Mouse (Mus musculus) T-helper 17 cell (primary cell): ENCODE results near the gene Pde2a.

Experiments
- in situ Hi-C, 2 experiments: fragments of 300-600 bp; cut with MboI, MseI; formaldehyde crosslinking; loops; 1 replicate in 1 of 2; 2 replicates in 1 of 2; pipeline ENCODE4 v1.15.1; 2025; ENCODE audit warnings: high pct_unique_total_duplicates in 2 of 2

Gene Pde2a

DNA sequence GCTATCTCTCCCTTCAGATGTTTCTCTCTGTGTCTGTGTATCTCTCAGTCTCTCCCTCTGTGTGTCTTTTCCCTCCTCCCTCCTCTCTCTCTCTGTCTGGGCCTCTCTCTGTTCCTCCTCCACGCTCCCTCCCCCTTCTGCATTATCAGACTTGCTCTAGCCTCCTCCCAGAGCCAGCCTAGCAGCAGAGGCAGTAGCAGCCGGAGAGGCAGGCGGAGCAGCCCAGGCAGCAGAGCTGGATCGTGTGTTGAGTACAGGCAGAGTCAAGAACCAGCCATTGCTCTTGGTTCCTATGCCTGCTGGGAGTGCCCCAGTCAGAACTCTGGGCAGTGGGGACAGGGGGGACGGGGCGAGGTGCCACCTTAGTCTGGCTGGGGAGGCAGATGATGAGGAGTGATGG is at the start of gene Pde2a:
Pde2a (plus strand) TSS at position 163 of the 400 bp plus-strand sequence.
- in situ Hi-C loops: loop anchor here in 1 of 2 experiments (10.0 kb wide), 1 partner anchor 1597 kb away; the partner anchor contains the start of gene Neu3

DNA sequence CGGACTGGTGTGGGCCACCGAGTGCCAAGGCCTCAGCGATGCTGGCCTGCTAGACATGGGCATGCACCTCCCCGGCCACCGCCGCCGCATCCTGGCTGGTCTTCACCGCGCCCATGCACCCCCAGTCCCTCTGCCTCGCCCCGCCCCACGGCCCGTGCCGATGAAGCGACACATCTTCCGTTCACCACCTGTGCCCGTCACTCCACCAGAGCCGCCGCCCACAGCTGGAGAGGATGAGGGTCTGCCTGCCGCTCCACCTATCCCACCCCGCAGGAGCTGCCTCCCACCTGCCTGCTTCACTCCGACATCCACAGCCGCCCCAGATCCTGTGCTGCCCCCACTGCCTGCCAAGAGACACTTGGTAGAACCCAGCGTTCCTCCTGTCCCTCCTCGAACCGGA is 48.4 kb upstream of the Pde2a start:
- in situ Hi-C loops: loop anchor here (5.0 kb wide), 3 partner anchors 56 to 311 kb away; partner anchors contain the start of gene Stard10 (in 1 of the 2)

DNA sequence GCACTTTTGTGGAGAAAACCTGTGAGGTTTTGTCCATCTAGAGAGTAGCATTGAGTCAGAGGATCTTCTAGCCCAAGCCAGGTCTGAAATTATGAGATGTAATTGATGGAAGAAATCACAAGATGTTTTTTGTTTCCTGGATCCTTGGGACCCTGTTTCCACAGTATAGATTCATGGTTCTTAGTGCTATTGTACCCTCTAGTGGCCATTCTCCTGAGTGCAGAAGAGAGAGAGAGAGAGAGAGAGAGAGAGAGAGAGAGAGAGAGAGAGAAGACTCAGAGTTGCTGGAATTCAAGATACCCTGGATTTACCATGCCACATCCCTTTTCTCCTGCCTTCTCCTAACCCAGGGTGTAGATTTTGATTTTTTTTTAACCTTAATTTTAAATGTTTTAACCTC is 47.3 kb upstream of the Pde2a start:
- in situ Hi-C loops: loop anchor here (5.0 kb wide), 3 partner anchors 57 to 312 kb away; partner anchors contain the start of gene Stard10 (in 1 of the 2)

DNA sequence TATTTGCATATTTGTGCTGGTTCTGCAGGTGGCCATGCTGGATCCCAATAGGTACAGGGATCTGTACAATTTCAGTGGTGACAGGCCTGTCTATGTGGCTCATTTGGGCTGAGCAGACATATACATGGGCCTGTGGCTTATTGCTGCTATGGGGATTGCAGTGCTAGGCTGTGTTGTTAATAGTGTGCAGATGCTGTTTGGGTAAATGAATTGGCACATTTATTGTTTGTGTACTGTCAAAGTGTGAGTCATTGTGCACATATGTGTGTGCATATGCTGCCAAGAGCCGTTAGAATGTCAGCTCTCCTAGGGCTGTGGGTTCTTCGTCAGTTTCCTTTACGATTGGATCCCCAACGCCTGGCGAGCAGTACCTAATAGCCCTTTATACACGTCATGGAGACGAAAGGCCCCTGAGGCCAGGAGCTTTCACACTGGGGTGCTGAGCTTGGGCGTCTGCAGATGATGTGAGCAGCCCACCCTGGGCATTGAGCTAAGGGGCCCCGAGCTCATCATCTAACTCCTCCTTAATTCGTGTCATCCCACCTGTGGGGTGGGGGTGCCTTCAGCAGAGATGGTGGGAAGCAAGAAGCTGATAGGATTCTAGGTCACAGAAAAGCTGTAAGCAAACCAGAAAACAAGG is 44.7 kb upstream of the Pde2a start:
- in situ Hi-C loops: no loop called here

DNA sequence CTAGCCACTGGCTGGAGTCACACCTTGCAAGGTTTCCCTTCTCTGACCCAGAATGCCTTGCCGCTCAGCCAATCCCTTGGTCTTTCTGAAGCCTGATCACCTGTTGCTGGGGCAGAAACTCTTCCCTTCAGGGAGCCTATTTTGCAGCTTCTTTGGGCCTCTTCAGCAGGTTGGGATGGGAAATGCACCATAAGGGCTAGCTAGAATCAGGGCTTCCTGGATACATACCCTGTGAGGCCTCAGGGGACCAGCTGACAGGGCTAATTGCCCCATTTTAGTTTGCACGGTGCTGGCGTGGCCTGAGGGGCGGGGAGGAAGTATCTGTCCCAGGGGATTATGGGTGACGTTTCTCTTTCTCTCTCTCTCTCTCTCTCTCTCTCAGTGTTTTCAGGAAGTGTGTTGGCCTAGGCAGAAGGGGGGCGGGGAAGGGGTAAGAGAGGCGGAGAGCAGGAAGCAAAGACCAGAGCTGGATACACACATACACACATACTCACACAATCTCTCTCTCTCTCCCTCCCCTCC is 43.7 kb upstream of the Pde2a start:
- in situ Hi-C loops: no loop called here

DNA sequence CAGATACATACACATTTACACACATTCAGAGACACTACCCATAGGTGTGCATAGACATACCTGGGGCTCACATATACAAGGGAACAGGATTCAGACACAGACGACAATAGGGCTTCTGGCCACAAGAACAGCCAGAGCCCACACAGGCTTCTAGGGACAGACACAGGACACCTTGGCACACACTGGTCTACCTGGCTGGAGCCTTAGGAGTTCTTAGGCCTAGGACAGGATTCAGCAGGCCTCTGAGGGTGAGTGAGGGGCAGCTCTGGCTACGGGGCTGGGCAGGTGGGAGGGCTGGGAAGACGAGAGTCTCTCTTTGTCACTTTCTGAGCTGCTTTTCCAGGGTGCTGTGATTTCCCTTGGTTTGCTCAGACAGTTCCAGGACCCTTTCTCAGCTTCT is 43.2 kb upstream of the Pde2a start:
- in situ Hi-C loops: no loop called here

DNA sequence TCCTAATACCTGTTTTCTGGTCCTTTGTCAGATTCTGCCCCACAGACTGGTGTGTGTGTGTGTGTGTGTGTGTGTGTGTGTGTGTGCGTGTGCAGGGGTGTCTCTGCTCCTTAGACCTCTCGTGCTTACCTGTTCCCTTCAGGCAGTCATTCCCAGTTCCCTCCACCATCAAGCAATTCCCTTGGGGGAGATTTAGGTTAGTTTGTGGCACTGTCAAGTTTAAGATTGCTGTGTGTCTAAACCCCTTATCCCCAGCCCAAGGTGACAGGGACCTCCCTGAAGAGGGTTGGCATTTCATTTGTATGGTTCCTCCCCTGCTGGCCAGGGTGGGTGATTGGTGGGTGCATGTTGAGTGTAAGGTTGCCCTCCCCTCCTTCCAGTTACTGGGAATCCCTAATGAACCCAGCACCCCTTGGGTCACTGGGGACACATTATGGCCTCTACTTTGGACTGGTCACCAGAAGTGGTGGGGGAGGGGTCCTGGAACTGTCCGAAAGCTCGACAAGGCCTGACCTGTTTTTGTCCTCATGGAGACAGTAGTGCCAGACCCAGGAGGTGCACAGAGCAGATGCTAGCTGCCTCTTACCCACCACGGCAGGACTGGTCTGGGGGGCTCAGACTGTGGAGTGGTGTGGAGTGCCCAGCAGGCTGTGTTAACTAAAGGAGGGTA is 42.6 kb upstream of the Pde2a start:
- in situ Hi-C loops: no loop called here

DNA sequence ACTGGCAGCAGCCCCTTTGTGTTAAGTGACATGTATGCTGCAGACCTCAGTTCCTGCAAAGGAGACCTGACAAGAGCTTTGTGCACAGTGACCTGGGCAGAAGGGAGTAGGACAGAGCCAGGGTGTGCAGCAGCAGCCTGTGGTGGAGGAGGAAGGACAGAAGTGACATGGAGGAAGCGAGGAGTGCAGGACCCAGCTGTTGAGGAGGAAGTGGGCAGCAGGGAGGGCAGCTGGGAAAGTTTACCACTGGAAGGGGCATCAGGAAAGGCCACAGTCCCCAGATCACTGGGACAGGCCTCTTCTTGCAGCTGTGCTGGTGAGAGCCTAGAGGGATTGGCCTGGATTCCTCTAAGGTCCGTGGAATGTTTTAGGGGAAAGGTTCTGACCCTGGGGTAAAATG is 41.8 kb upstream of the Pde2a start:
- in situ Hi-C loops: loop anchor here in 1 of 2 experiments (10.0 kb wide), 1 partner anchor 715 kb away; no protein-coding TSS in a partner anchor

DNA sequence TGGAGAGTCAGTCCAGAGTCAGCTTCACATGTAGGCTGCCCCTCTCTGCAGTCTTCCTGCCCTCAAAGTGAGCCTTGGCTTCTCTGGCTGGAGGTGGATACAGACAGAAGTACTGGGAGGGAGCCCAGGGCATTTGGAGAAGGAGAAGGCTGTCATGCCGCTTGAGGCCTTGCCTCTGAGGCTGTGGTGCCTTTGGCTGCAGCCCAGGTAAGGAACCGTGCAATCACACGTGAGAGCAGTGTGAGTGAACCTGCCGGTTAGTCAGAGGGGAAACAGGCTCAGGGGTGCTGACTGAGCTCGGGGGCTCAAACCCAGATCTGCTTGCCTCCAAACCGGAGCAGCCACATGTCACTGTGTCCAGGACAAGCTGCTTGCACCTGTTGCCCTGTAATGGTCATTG is 40.0 kb upstream of the Pde2a start:
- in situ Hi-C loops: loop anchor here in 1 of 2 experiments (10.0 kb wide), 1 partner anchor 713 kb away; no protein-coding TSS in a partner anchor

DNA sequence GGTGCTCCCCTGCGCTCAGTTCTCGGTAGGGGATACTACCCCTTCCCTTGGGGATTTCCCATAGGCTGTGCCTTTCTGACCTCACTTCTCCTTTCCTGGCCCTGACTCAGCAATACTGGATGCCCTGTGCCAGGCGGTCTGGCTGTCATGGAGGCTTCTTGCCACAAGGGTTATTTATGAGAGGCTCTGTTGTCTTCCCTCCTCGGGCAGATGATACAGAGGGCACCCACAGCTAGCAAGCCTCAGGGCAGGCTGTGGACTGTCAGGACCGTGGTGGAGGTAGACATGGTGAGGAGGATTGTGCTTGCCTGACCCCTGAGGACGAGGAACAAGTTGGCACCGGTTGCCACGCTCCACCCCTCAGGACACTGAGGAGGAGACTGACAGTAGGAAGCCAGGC is 39.1 kb upstream of the Pde2a start:
- in situ Hi-C loops: loop anchor here in 1 of 2 experiments (10.0 kb wide), 1 partner anchor 712 kb away; no protein-coding TSS in a partner anchor

DNA sequence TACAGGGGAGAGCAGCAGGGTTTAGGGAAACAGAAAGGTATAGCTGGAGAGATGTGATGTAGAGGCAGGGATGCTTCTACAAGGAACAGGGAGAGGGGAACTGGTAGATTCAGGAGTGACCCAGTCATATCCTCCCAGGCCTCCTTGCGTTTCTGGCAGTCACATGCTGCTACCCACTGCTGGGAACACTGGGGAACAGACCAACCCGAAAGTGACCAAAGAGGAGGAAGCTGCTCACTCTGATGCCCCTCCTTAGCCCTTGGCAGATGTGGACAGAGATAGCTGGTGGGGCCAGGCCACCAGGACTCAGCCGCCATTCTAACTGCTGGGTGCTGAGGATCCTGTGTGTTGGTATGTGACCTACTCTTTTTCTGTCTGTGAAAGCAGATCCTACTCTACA is 37.7 kb upstream of the Pde2a start:
- in situ Hi-C loops: loop anchor here in 1 of 2 experiments (10.0 kb wide), 1 partner anchor 711 kb away; no protein-coding TSS in a partner anchor

DNA sequence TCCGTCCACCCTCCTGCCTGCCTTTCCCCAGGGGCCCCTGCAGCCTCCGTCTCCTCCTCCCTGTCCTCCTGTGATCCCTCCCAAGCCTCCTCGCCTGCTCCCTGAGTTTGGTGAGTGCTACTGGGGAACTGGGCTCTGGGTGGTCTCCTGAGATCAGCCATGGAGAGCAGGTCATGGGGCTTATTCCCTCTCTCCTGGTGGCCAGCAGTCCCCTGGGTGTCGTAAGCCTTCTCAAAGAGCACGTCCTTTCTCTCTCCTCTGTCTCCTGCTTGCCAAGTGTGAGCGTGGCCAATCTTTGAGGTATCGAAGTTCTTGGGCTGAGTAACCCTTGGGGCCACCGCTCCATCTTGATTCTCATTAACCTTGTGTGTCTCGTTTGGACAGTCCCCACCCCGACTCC is 36.6 kb upstream of the Pde2a start:
- in situ Hi-C loops: loop anchor here in 1 of 2 experiments (10.0 kb wide), 1 partner anchor 710 kb away; no protein-coding TSS in a partner anchor

DNA sequence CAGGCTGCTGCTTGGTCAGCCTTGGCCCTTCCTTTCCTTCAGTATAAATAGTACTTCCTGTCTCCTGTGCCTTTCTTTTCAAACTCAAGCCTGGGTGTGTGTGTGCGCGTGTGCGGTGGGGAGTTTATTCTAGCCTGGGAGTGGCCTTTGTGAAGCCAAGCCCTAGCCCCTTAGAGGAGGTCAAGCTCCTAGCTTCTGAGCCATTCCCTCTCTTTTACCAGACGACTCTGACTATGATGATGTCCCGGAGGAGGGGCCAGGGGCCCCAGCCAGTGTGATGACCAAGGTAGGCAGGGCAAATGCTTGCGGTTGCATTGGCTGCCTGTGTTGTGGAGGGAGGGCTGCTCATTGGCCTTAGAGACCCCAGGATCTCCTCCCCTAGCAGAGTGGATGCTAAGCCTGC is 36.2 kb upstream of the Pde2a start:
- in situ Hi-C loops: loop anchor here in 1 of 2 experiments (10.0 kb wide), 1 partner anchor 709 kb away; no protein-coding TSS in a partner anchor

DNA sequence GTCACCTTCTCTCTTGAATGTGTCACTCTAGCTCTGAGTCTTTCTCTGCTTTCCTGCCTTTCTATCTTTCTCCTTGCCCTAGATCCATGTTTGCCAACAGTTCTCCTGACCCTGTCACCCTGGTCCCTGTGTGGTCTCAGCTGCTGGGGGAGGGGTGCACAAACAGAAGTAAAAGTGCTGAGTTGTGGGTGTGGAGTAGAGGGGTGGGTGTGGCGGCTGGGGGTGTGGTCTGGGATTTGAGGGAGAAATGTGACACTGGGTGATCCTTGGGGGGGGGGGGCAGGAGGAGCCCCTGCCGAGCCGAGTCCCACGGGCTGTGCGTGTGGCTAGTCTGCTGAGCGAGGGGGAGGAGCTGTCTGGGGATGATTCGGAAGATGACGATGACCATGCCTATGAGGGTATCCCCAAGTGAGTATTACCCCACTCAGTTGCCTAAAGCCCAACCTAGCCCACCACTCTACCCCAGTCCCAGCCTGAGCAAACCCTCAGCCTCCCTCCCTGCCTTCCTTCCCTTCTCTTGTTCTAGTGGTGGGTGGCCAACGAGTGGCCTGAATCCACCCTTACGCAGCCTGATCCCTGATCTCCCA is 35.5 kb upstream of the Pde2a start:
- in situ Hi-C loops: loop anchor here in 1 of 2 experiments (10.0 kb wide), 1 partner anchor 709 kb away; no protein-coding TSS in a partner anchor

DNA sequence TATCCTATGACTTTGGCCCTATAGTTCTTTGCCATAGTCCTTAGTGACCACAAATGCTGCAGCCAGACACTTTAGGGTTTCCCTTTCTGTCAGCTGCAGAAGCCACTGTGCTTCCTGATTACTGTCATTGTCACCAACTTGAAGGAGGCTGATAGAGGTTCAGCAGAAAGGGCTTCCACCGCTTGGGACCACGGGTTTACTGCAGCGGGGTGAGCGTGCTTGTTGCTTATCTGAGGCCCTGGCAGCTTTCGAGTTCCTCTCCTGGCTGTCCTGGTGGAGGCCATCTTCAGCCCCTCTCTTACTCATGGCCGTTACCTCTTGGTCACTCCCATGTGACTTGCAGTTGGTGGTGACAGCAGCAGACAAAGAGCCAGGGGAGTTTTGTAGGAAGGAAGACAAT is 32.2 kb upstream of the Pde2a start:
- in situ Hi-C loops: loop anchor here in 1 of 2 experiments (10.0 kb wide), 1 partner anchor 706 kb away; no protein-coding TSS in a partner anchor

DNA sequence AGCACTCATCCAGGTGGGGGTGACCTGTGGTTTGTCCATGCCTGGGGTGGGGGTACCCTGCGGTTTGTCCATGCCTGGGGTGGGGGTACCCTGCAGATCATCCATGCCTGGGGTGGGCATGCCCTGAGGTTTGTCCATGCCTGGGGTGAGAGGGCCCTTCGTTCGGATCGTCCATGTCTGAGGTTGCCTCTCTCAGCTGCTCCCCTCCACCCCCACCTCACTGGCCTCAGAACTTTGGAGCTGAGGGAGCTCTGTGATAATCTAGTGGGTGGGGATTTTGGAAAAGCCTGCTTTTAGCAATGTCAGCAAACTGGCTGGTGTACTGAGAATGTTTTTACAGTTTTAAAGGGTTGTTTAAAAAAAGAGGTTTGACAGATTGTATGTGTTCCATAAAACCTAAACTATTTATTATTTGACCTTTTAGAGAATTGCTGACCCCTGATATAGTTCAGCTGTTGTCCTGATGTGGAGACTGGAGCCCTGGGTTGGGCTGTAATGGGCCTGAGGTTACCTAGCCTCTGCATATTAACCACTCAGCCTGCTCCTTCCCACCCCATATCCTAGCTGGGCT is 29.5 kb upstream of the Pde2a start:
- in situ Hi-C loops: no loop called here

DNA sequence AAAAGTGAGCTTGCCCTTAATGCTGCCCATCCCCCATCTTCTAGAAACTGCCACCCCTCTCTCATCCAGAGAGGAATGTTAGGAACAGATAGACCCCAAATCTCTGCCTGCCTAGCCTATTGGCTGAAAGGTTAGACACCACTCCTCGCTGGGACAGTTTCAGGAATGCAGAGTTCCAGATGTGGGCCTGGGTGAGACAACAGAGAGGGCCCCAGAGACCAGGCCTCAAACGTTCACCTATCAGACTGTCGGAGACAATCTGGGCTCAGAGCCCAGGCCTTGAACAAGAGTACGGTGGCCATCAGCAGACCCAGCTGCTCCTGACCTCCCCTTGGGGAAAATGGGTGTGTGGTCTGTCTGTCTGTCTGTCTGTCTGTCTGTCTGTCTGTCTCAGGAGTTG is 28.5 kb upstream of the Pde2a start:
- in situ Hi-C loops: no loop called here

DNA sequence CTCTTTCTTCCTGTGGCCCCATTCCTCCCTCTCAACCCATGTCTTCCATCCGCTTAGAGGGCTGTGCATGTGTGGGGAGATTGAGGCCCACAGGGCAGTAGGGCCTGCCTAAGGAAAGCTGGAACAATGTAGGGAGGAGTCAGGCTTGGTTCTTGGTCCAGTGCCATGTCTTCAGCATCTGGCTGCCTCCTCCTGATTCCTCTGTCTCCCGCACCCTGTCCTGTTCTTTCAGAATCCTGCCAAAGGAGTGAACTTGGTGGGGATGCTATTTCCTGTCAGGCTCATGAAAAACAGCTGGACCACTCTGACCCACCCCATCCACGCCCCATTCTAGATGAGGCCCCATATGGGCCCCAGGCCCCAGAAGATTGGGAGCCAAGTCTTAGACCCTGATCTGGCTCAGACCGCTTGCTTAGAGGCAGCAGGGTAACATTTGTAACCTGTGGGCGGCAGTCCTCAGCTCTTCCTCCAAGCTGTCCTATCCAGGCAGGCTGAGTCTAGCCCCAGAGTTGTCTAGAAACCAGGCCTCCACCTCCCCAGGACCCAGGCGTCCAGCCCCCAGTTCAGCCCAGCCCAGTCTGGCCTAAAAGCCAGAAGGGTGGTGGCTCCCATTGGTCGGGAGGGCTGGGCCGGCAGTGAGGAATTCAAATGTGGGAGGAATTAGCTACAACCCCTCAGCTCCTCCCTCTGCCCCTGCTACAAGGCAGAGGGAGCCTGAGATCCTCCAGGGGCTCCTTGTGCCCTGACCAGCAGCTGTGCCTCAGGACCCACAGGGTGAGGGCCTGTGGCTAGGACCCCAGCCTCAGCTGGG is 27.6 kb upstream of the Pde2a start:
- in situ Hi-C loops: no loop called here

DNA sequence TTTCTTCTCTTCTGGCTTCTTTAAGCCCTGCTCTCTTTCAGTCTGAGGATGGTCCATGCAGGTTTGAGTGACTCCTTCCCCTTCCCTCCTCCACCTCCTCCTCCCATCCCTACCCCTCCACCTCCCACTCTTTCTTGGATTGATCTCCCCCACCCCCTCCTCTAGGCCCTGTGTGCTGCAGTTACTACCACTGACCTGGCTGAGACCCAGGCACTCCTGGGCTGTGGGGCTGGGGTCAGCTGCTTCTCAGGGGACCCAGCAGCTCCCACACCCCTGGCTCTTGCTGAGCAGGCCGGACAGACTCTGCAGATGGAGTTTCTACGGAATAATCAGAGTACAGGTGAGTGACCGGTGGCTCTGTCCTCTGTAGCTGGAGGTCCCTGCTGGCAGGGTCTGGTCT is 26.9 kb upstream of the Pde2a start:
- in situ Hi-C loops: no loop called here

DNA sequence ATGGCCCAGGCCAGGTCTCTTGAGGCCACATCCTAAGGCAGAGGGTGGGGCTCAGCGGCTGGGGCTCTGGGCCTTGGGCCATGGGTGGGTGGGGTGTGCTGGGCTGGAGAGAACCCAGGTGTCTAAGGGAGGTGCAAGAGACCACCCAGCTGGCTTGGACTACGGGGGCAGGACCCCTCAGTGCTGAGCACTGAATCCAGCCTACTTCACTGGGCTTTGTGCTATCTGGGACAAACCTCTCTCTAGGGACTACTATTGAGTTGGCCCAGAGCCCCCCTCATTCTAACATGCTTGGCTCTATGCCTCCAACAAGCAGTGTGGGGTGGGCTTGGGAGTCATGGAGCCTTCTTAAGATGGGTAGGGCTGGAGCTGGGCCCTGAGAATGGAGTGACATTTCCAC is 26.0 kb upstream of the Pde2a start:
- in situ Hi-C loops: no loop called here

DNA sequence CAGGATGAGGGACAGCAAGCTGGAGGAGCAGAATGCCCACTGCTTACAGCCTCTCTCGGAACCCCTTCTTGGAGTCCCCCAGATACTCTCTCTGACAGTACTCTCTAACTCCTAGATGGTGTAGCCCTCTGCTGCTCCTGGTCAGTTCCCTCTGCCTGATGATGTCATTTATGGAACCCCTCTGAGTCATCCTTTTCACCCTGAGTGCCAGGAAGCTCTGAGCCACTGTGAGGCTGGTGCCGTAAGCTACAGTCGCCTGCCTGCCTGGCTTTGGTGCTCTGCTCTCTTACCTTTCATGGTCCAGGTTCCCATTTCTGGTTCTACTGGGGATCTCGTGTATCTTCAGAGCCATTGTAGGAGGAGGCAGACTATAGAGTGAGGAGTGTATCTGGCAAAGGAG is 24.3 kb upstream of the Pde2a start:
- in situ Hi-C loops: no loop called here
